Mouse (Mus musculus): ENCODE results near the gene Mlx. TPM values are rescaled to one million over a fixed set of nuclear protein-coding genes. Genes with fewer than 3 reads are reported as not detected.

Gene Mlx
- total RNA-seq, 1 experiment, result 42.0 TPM

GRCm38 (mm10) chr11:101047502-101047901, 39.6 kb upstream of the Mlx start:
- H3K4me3 ChIP-seq (ENCODE audit: insufficient read depth in 1 of 2, low read depth in 1 of 2, low read length in 2 of 2, poor library complexity in 1 of 2, severe bottlenecking in 1 of 2), result no peak overlapping the region
- no peaks in the 10 kb centered on the region for H3K9me3 ChIP-seq (ENCODE audit: control insufficient read depth, insufficient read depth, low read depth, low read length)
- TF ChIP-seq HCFC1 (IDR thresholded peaks at IDR 0.05; ENCODE audit: borderline replicate concordance, insufficient read depth, low read length), result no peak
- TF ChIP-seq ZNF384 (IDR thresholded peaks at IDR 0.05; ENCODE audit: low read depth, low read length), result no peak
- no peak for TF ChIP-seq ZC3H11A (IDR thresholded peaks at IDR 0.05; ENCODE audit: borderline replicate concordance, low read depth, low read length)
- in situ Hi-C loops (cut with MboI; ENCODE audit: low sequenced_read_pairs in 2 of 2, unreplicated experiment in 2 of 2), result no loop called here
- peaks cover 8% of the 10 kb centered on the region; the same call in 1 of the 2 replicates for H3K36me3 ChIP-seq (ENCODE audit: control insufficient read depth, insufficient read depth, low read length, poor library complexity, severe bottlenecking)
- no peak overlapping the region for H3K9ac ChIP-seq (ENCODE audit: insufficient read depth, low read depth, low read length, poor library complexity, severe bottlenecking)
- no peak for DNase-seq (ENCODE audit: low read depth, low spot score)
- H3K27ac ChIP-seq (ENCODE audit: insufficient read depth, low read depth, low read length, poor library complexity, severe bottlenecking), result no peak overlapping the region
- peaks cover 0 to 2% of the 10 kb centered on the region in 2 experiments; a peak in 2 of 4 replicates for H3K4me1 ChIP-seq (ENCODE audit: control insufficient read depth in 2 of 2, insufficient read depth in 2 of 2, low read length in 2 of 2, poor library complexity in 1 of 2)

DNA sequence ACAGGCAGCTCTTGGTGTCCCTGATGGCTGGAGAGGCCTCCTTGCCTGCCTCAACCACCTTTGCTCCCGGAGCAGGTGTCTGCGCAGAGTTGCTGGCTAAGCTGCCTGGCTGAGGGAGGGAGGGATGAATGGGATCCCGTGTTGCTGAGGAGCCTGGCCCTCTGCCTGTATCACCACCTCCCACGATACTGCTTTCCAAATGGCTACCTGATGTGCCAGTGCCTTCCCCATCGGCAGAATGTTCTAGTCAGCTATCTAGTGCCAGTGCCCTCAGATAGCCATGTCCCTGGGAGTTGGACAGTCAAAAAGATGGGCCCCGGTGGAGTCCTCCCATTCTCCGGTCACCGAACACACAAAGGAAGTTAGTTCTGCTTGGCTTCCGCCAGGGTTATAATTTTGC, 36.7 kb upstream of the Mlx start:
- no peaks in the 10 kb centered on the region for H3K9me3 ChIP-seq (ENCODE audit: control insufficient read depth, insufficient read depth, low read depth, low read length)
- no peak overlapping the region for H3K4me3 ChIP-seq (ENCODE audit: insufficient read depth in 1 of 2, low read depth in 1 of 2, low read length in 2 of 2, poor library complexity in 1 of 2, severe bottlenecking in 1 of 2)
- TF ChIP-seq MAFK (IDR thresholded peaks at IDR 0.05; ENCODE audit: insufficient read depth, low read depth, low read length) (no peak), ZC3H11A (IDR thresholded peaks at IDR 0.05; ENCODE audit: borderline replicate concordance, low read depth, low read length) (no peak), HCFC1 (IDR thresholded peaks at IDR 0.05; ENCODE audit: borderline replicate concordance, insufficient read depth, low read length) (no peak), CHD2 (IDR thresholded peaks at IDR 0.05; ENCODE audit: low read depth, low read length) (no peak), ZNF384 (IDR thresholded peaks at IDR 0.05; ENCODE audit: low read depth, low read length) (no peak)
- in situ Hi-C loops (cut with MboI; ENCODE audit: low sequenced_read_pairs in 2 of 2, unreplicated experiment in 2 of 2), result no loop called here
- peaks cover under 1 to 4% of the 10 kb centered on the region in 2 experiments; a peak in 3 of 4 replicates for H3K4me1 ChIP-seq (ENCODE audit: control insufficient read depth in 2 of 2, insufficient read depth in 2 of 2, low read length in 2 of 2, poor library complexity in 1 of 2)
- no peak overlapping the region for H3K9ac ChIP-seq (ENCODE audit: insufficient read depth, low read depth, low read length, poor library complexity, severe bottlenecking)
- peaks cover 4% of the 10 kb centered on the region; the same call in 1 of the 2 replicates for H3K36me3 ChIP-seq (ENCODE audit: control insufficient read depth, insufficient read depth, low read length, poor library complexity, severe bottlenecking)
- DNase-seq (ENCODE audit: low read depth, low spot score), result no peak
- no peak overlapping the region for H3K27ac ChIP-seq (ENCODE audit: insufficient read depth, low read depth, low read length, poor library complexity, severe bottlenecking)

DNA sequence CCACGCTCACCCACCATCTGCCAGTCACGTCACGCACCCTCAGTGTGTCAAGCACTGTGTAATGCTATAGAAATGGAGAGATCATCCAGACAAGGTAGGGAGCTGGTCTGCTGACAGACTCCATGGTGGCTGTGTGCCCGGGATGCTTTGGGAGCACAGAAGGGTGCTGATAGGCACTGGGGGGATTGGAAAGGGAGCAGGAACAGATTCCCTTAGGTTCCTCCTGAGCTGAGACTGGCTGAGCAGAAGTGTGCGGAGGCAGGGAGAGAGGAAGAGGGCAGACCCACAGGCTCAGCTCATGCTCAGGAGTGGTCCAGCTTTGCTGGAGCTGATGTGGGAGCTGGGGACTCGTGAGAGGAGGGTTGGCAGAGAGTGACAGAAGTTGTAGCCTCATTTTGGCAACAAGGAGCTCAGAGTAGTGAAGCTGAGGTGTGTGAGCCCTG, 36.0 kb upstream of the Mlx start:
- Histone ChIP-seq H3K4me1 (ENCODE audit: control insufficient read depth in 2 of 2, insufficient read depth in 2 of 2, low read length in 2 of 2, poor library complexity in 1 of 2) (peaks cover 4% of the 10 kb centered on the region in 2 experiments; a peak in 3 of 4 replicates), H3K9me3 (ENCODE audit: control insufficient read depth, insufficient read depth, low read depth, low read length) (no peaks in the 10 kb centered on the region), H3K36me3 (ENCODE audit: control insufficient read depth, insufficient read depth, low read length, poor library complexity, severe bottlenecking) (peaks cover 3% of the 10 kb centered on the region; the same call in 1 of the 2 replicates), H3K27ac (ENCODE audit: insufficient read depth, low read depth, low read length, poor library complexity, severe bottlenecking) (no peak overlapping the region), H3K9ac (ENCODE audit: insufficient read depth, low read depth, low read length, poor library complexity, severe bottlenecking) (no peak overlapping the region), H3K4me3 (ENCODE audit: insufficient read depth in 1 of 2, low read depth in 1 of 2, low read length in 2 of 2, poor library complexity in 1 of 2, severe bottlenecking in 1 of 2) (no peak overlapping the region)
- TF ChIP-seq CHD2 (IDR thresholded peaks at IDR 0.05; ENCODE audit: low read depth, low read length) (no peak), MAFK (IDR thresholded peaks at IDR 0.05; ENCODE audit: insufficient read depth, low read depth, low read length) (no peak), ZC3H11A (IDR thresholded peaks at IDR 0.05; ENCODE audit: borderline replicate concordance, low read depth, low read length) (no peak), HCFC1 (IDR thresholded peaks at IDR 0.05; ENCODE audit: borderline replicate concordance, insufficient read depth, low read length) (no peak), ZNF384 (IDR thresholded peaks at IDR 0.05; ENCODE audit: low read depth, low read length) (no peak)
- in situ Hi-C loops (cut with MboI; ENCODE audit: low sequenced_read_pairs in 2 of 2, unreplicated experiment in 2 of 2), result no loop called here
- DNase-seq (ENCODE audit: low read depth, low spot score), result no peak

DNA sequence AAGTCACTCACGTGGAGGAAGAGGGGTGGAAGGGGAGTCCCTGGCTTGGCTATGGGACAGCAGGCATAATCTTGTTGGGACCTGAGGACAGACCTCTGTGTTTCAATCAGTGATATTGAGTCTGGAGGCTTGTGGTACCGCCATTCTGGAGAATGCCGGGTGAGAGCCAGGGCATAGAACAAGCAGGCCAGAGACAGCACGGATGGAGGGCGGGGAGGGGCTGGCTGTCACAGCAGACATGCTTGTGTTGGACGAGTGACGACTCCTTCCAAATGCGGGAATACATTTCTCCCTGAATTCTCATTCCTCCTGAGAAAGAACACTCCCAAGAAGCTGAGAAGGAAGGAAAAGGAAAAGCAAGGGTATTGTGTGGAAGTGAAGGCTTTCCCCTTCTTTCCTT, 35.5 kb upstream of the Mlx start:
- Histone ChIP-seq H3K9me3 (ENCODE audit: control insufficient read depth, insufficient read depth, low read depth, low read length) (no peaks in the 10 kb centered on the region), H3K36me3 (ENCODE audit: control insufficient read depth, insufficient read depth, low read length, poor library complexity, severe bottlenecking) (peaks cover 3% of the 10 kb centered on the region; the same call in 1 of the 2 replicates), H3K4me1 (ENCODE audit: control insufficient read depth in 2 of 2, insufficient read depth in 2 of 2, low read length in 2 of 2, poor library complexity in 1 of 2) (peaks cover 2 to 4% of the 10 kb centered on the region in 2 experiments; a peak in 3 of 4 replicates), H3K9ac (ENCODE audit: insufficient read depth, low read depth, low read length, poor library complexity, severe bottlenecking) (no peak overlapping the region), H3K4me3 (ENCODE audit: insufficient read depth in 1 of 2, low read depth in 1 of 2, low read length in 2 of 2, poor library complexity in 1 of 2, severe bottlenecking in 1 of 2) (no peak overlapping the region), H3K27ac (ENCODE audit: insufficient read depth, low read depth, low read length, poor library complexity, severe bottlenecking) (no peak overlapping the region)
- in situ Hi-C loops (cut with MboI; ENCODE audit: low sequenced_read_pairs in 2 of 2, unreplicated experiment in 2 of 2), result no loop called here
- DNase-seq (ENCODE audit: low read depth, low spot score), result no peak
- no peak for TF ChIP-seq CHD2 (IDR thresholded peaks at IDR 0.05; ENCODE audit: low read depth, low read length)
- TF ChIP-seq HCFC1 (IDR thresholded peaks at IDR 0.05; ENCODE audit: borderline replicate concordance, insufficient read depth, low read length), result no peak
- TF ChIP-seq ZNF384 (IDR thresholded peaks at IDR 0.05; ENCODE audit: low read depth, low read length), result no peak
- TF ChIP-seq ZC3H11A (IDR thresholded peaks at IDR 0.05; ENCODE audit: borderline replicate concordance, low read depth, low read length), result no peak
- TF ChIP-seq MAFK (IDR thresholded peaks at IDR 0.05; ENCODE audit: insufficient read depth, low read depth, low read length), result no peak
